Mouse (Mus musculus) stomach, embryonic 16.5 days (tissue): Measurements from ENCODE around the gene Tnni2. TPM values are rescaled to one million over a fixed set of nuclear protein-coding genes. Genes with fewer than 3 reads are reported as not detected.

Source experiments
- ATAC-seq: fragments of 200-750 bp; cut with Nextera tagmentation; 2 replicates; pipeline ENCODE4 v1.8.0; 2017; ENCODE audit warnings: moderate number of reproducible peaks, moderate TSS enrichment; ENCODE audit not compliant: insufficient read depth, low FRiP score
- H3K27ac ChIP-seq: fragments of 300-500 bp; sonication (generic); 2 replicates; pipeline ENCODE4 v1.5.1; 2014; ENCODE audit warnings: low read length
- H3K27me3 ChIP-seq: fragments of 300-500 bp; sonication (generic); 2 replicates; pipeline ENCODE4 v1.6.1; 2014; ENCODE audit warnings: low read length, control low read depth, mixed read lengths; ENCODE audit not compliant: control insufficient read depth, insufficient read depth
- H3K36me3 ChIP-seq: fragments of 300-500 bp; sonication (generic); 2 replicates; pipeline ENCODE4 v1.6.1; 2014; ENCODE audit warnings: low read length; ENCODE audit not compliant: control insufficient read depth, insufficient read depth
- H3K4me1 ChIP-seq: fragments of 300-500 bp; sonication (generic); 2 replicates; pipeline ENCODE4 v1.6.1; 2014; ENCODE audit warnings: low read length, control low read depth, mixed read lengths; ENCODE audit not compliant: control insufficient read depth, insufficient read depth
- H3K4me2 ChIP-seq: fragments of 300-500 bp; sonication (generic); 2 replicates; pipeline ENCODE4 v1.6.1; 2014; ENCODE audit warnings: low read depth, low read length, mixed read lengths
- H3K4me3 ChIP-seq: fragments of 300-500 bp; sonication (generic); replicated peaks from 2 replicates; pipeline ENCODE4 v1.5.1; 2014; ENCODE audit warnings: mild to moderate bottlenecking, low read length
- H3K9ac ChIP-seq: fragments of 300-500 bp; sonication (generic); 2 replicates; pipeline ENCODE4 v1.6.1; 2014; ENCODE audit warnings: low read length
- H3K9me3 ChIP-seq: fragments of 300-500 bp; sonication (generic); replicated peaks from 2 replicates; pipeline ENCODE4 v1.6.1; 2016; ENCODE audit warnings: low read length, control low read depth; ENCODE audit not compliant: control insufficient read depth
- WGBS: fragments of 180-500 bp; shearing (Covaris S2); extraction: QIAGEN DNeasy Blood & Tissue Kit; methylation state at CpG from one replicate; pipeline ENCODE4 v1.1.7; 2014; 5-methylcytosine and 5-hydroxymethylcytosine counted together
- polyA plus RNA-seq: library from polyadenylated mRNA; unstranded; fragments of >200 nt; fragmentation: Nextera tagmentation; extraction: Ambion mirVana; gene quantifications from 2 replicates; pipeline ENCODE4 v1.2.1, GENCODE M21; 2015

Tnni2 gene
- 20.2 and 217 TPM in 2 replicates for polyA plus RNA-seq

GRCm38 (mm10) chr7:142441585-142441984 lies at the start of gene Tnni2:
Tnni2 (plus strand) TSS chr7:142441808.
- peaks cover 31% of the 10 kb centered on the region for H3K4me1 ChIP-seq
- 70% methylated on average over 9 of the region's 9 CpGs for WGBS
- H3K4me2 ChIP-seq = peak within 1 kb of the TSS; percentile 20
- no peaks in the 10 kb centered on the region for H3K27me3 ChIP-seq
- no peaks in the 10 kb centered on the region for H3K9me3 ChIP-seq
- H3K36me3 ChIP-seq = no peaks in the 10 kb centered on the region
- H3K9ac ChIP-seq = peak within 1 kb of the TSS; percentile 72
- H3K27ac ChIP-seq = peak within 1 kb of the TSS; percentile 72
- H3K4me3 ChIP-seq = no peak within 1 kb of the TSS
- no peak for ATAC-seq

- Histone ChIP-seq H3K36me3 (no peaks in the 10 kb centered on the region), H3K4me2 (no peak overlapping the region), H3K27ac (peak overlapping the region; percentile 60), H3K9ac (no peak overlapping the region), H3K4me3 (no peak overlapping the region), H3K27me3 (no peaks in the 10 kb centered on the region), H3K9me3 (no peaks in the 10 kb centered on the region), H3K4me1 (peaks cover 2% of the 10 kb centered on the region)
- 27% methylated on average over 4 of the region's 4 CpGs for WGBS
- peak; percentile 57; the same call in 1 of the 2 replicates for ATAC-seq
Measured at GRCm38 (mm10) chr7:142393191-142393590, 48.4 kb upstream of the Tnni2 start.

- Histone ChIP-seq H3K4me3 (no peak overlapping the region), H3K27me3 (no peaks in the 10 kb centered on the region), H3K9ac (no peak overlapping the region), H3K4me1 (no peaks in the 10 kb centered on the region), H3K9me3 (no peaks in the 10 kb centered on the region), H3K27ac (peak overlapping the region; percentile 60; the same call in 1 of the 2 replicates), H3K36me3 (no peaks in the 10 kb centered on the region), H3K4me2 (no peak overlapping the region)
- WGBS = 65% methylated on average over 6 of the region's 6 CpGs
- ATAC-seq = no peak
Measured at GRCm38 (mm10) chr7:142394261-142395190, 47.1 kb upstream of the Tnni2 start.

- H3K36me3 ChIP-seq = no peaks in the 10 kb centered on the region
- H3K4me2 ChIP-seq = no peak overlapping the region
- no peak overlapping the region for H3K27ac ChIP-seq
- H3K4me3 ChIP-seq = no peak overlapping the region
- ATAC-seq = no peak
- no peaks in the 10 kb centered on the region for H3K27me3 ChIP-seq
- H3K4me1 ChIP-seq = no peaks in the 10 kb centered on the region
- no peak overlapping the region for H3K9ac ChIP-seq
- no peaks in the 10 kb centered on the region for H3K9me3 ChIP-seq
- WGBS = 75% methylated on average over 4 of the region's 4 CpGs
Measured at GRCm38 (mm10) chr7:142395472-142395871, 46.1 kb upstream of the Tnni2 start.

GRCm38 (mm10) chr7:142396611-142397010 lies 45.0 kb upstream of the Tnni2 start:
- no peak overlapping the region for H3K4me2 ChIP-seq
- no peak for ATAC-seq
- peak overlapping the region; percentile 37; the same call in 1 of the 2 replicates for H3K27ac ChIP-seq
- no peaks in the 10 kb centered on the region for H3K4me1 ChIP-seq
- no peak overlapping the region for H3K9ac ChIP-seq
- no peaks in the 10 kb centered on the region for H3K36me3 ChIP-seq
- WGBS = 92% methylated on average over 1 of the region's 1 CpGs
- no peaks in the 10 kb centered on the region for H3K27me3 ChIP-seq
- no peak overlapping the region for H3K4me3 ChIP-seq
- no peaks in the 10 kb centered on the region for H3K9me3 ChIP-seq

GRCm38 (mm10) chr7:142398052-142398451 lies 43.6 kb upstream of the Tnni2 start:
- H3K27me3 ChIP-seq = no peaks in the 10 kb centered on the region
- ATAC-seq = peak; percentile 24; the same call in 1 of the 2 replicates
- 68% methylated on average over 2 of the region's 2 CpGs for WGBS
- H3K36me3 ChIP-seq = no peaks in the 10 kb centered on the region
- no peak overlapping the region for H3K4me3 ChIP-seq
- no peak overlapping the region for H3K27ac ChIP-seq
- H3K4me1 ChIP-seq = no peaks in the 10 kb centered on the region
- H3K9me3 ChIP-seq = no peaks in the 10 kb centered on the region
- H3K9ac ChIP-seq = no peak overlapping the region
- H3K4me2 ChIP-seq = no peak overlapping the region

GRCm38 (mm10) chr7:142399250-142399649 lies 42.4 kb upstream of the Tnni2 start:
- Histone ChIP-seq H3K4me1 (no peaks in the 10 kb centered on the region), H3K27me3 (no peaks in the 10 kb centered on the region), H3K36me3 (no peaks in the 10 kb centered on the region), H3K9ac (no peak overlapping the region), H3K4me2 (no peak overlapping the region), H3K27ac (no peak overlapping the region; the same call in 1 of the 2 replicates), H3K4me3 (no peak overlapping the region), H3K9me3 (no peaks in the 10 kb centered on the region)
- no peak for ATAC-seq
- 52% methylated on average over 1 of the region's 1 CpGs for WGBS

GRCm38 (mm10) chr7:142400112-142400749 lies 41.4 kb upstream of the Tnni2 start:
- 68% methylated on average over 7 of the region's 7 CpGs for WGBS
- H3K27ac ChIP-seq = no peak overlapping the region
- no peaks in the 10 kb centered on the region for H3K4me1 ChIP-seq
- no peak overlapping the region for H3K4me2 ChIP-seq
- no peaks in the 10 kb centered on the region for H3K27me3 ChIP-seq
- H3K4me3 ChIP-seq = no peak overlapping the region
- H3K36me3 ChIP-seq = no peaks in the 10 kb centered on the region
- no peak overlapping the region for H3K9ac ChIP-seq
- no peak for ATAC-seq
- no peaks in the 10 kb centered on the region for H3K9me3 ChIP-seq

- Histone ChIP-seq H3K9ac (no peak overlapping the region), H3K4me3 (no peak overlapping the region), H3K4me1 (no peaks in the 10 kb centered on the region), H3K27me3 (no peaks in the 10 kb centered on the region), H3K9me3 (no peaks in the 10 kb centered on the region), H3K4me2 (no peak overlapping the region), H3K36me3 (no peaks in the 10 kb centered on the region), H3K27ac (no peak overlapping the region)
- WGBS = 42% methylated on average over 7 of the region's 7 CpGs
- ATAC-seq = no peak
Measured at GRCm38 (mm10) chr7:142400750-142401142, 40.9 kb upstream of the Tnni2 start.
